In the genomic region with DNA sequence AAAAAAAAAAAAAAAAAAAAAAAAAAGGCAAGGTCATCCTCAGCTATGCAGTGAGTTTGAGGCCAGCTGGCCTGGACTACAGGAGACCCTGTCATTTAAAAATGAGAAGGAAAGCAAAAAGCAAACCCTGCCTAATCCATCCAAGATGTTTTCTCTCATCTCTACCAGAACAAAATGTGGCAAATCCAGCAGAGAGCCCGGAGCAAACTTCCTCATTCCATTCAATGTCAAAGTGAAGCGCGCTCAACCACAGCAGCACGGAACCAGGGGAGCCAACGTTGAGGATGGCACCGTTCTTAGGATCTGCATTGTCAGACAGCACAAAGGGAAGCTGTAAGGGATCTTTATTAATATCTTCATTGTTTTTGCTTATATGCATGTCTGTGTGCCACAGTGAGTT, we compare ENCODE assay signal across 31 mouse cellular contexts. TPM values are rescaled to one million over a fixed set of nuclear protein-coding genes. Genes with fewer than 3 reads are reported as not detected.
A peak's percentile ranks its signal among the peaks of the same experiment; 100 is the strongest.
DNase-seq lines count a peak whose midpoint lies in the region; ATAC-seq and TF ChIP-seq lines count a peak whose summit lies in the region.
"Had no signal": no experiment of that assay in that cellular context is flagged by ENCODE, and none has a peak within 500 bp of the region (broad histone marks: within the 10 kb centered on the region; RNA-seq: fewer than 3 reads in every experiment).

No protein-coding gene starts in this region.

- no peak for TF ChIP-seq EP300 in lung, postnatal 0 days (IDR thresholded peaks at IDR 0.05)

- no peak for ATAC-seq in lung, postnatal 0 days
- peak; percentile 44; the same call in 1 of the 2 replicates for ATAC-seq in embryonic facial prominence, embryonic 14.5 days (ENCODE audit: low read depth)
- ATAC-seq: activated CD4-positive, CD25-positive, alpha-beta regulatory T cell, adult 4 months; forebrain, embryonic 15.5 days; hindbrain, embryonic 16.5 days; midbrain, embryonic 13.5 days had no signal

- TF ChIP-seq POLR2A in kidney, adult 2 months (IDR thresholded peaks at IDR 0.05; ENCODE audit: low read depth, low read length) = no peak

- peaks cover 16% of the 10 kb centered on the region; the same call in 1 of the 2 replicates for H3K4me1 ChIP-seq in kidney, adult 2 months (ENCODE audit: control insufficient read depth, insufficient read depth, low read length)
- H3K4me1 ChIP-seq in lung, postnatal 0 days (ENCODE audit: insufficient read depth, low read depth, low read length) = no peaks in the 10 kb centered on the region
- no peaks in the 10 kb centered on the region for H3K4me1 ChIP-seq in embryonic facial prominence, embryonic 14.5 days (ENCODE audit: control insufficient read depth, insufficient read depth, low read length)
- H3K4me1 ChIP-seq: forebrain, embryonic 15.5 days; limb, embryonic 10.5 days; liver, embryonic 13.5 days; midbrain, embryonic 13.5 days; neural tube, embryonic 15.5 days had no signal

- WGBS in kidney, adult 2 months = 50% methylated on average over 6 of the region's 6 CpGs
- 57% methylated on average over 6 of the region's 6 CpGs for WGBS in lung, postnatal 0 days
- 43% methylated on average over 6 of the region's 6 CpGs for WGBS in embryonic facial prominence, embryonic 14.5 days

- no peaks in the 10 kb centered on the region for H3K9me3 ChIP-seq in lung, postnatal 0 days (ENCODE audit: low read length)
- H3K9me3 ChIP-seq in embryonic facial prominence, embryonic 14.5 days (ENCODE audit: control insufficient read depth, low read length) = no peaks in the 10 kb centered on the region
- H3K9me3 ChIP-seq: forebrain, embryonic 10.5 days; forebrain, embryonic 15.5 days; heart, embryonic 10.5 days; heart, embryonic 15.5 days; limb, embryonic 10.5 days; limb, embryonic 15.5 days; liver, embryonic 13.5 days; midbrain, embryonic 13.5 days; neural tube, embryonic 15.5 days had no signal

- no peak overlapping the region for H3K9ac ChIP-seq in lung, postnatal 0 days (replicated peaks; ENCODE audit: low read depth)
- no peak overlapping the region for H3K9ac ChIP-seq in embryonic facial prominence, embryonic 14.5 days (ENCODE audit: low read depth, low read length)
- H3K9ac ChIP-seq: forebrain, embryonic 15.5 days; heart, embryonic 15.5 days; limb, embryonic 15.5 days; liver, embryonic 13.5 days; midbrain, embryonic 13.5 days; neural tube, embryonic 15.5 days had no signal

- no peak overlapping the region for H3K4me2 ChIP-seq in lung, postnatal 0 days (replicated peaks; ENCODE audit: low read depth, low read length)
- no peak overlapping the region for H3K4me2 ChIP-seq in embryonic facial prominence, embryonic 14.5 days (ENCODE audit: low read depth, low read length)
- H3K4me2 ChIP-seq: forebrain, embryonic 15.5 days; heart, embryonic 15.5 days; limb, embryonic 15.5 days; liver, embryonic 13.5 days; midbrain, embryonic 13.5 days; neural tube, embryonic 15.5 days had no signal

- H3K4me3 ChIP-seq in kidney, adult 2 months (ENCODE audit: insufficient read depth, low read depth, low read length) = no peak overlapping the region
- no peak overlapping the region for H3K4me3 ChIP-seq in lung, postnatal 0 days (ENCODE audit: low read depth, low read length)
- no peak overlapping the region for H3K4me3 ChIP-seq in embryonic facial prominence, embryonic 14.5 days (ENCODE audit: low read depth, low read length)
- H3K4me3 ChIP-seq: forebrain, embryonic 10.5 days; forebrain, embryonic 15.5 days; heart, embryonic 10.5 days; heart, embryonic 15.5 days; limb, embryonic 10.5 days; limb, embryonic 15.5 days; liver, embryonic 13.5 days; midbrain, embryonic 13.5 days; neural tube, embryonic 15.5 days had no signal

- peak overlapping the region; percentile 29; the same call in 1 of the 2 replicates for H3K27ac ChIP-seq in kidney, adult 2 months (ENCODE audit: insufficient read depth, low read depth, low read length)
- H3K27ac ChIP-seq in lung, postnatal 0 days (ENCODE audit: low read length) = no peak overlapping the region
- H3K27ac ChIP-seq in embryonic facial prominence, embryonic 14.5 days (replicated peaks; ENCODE audit: low read depth, low read length) = no peak overlapping the region
- H3K27ac ChIP-seq: forebrain, embryonic 10.5 days; forebrain, embryonic 15.5 days; heart, embryonic 10.5 days; heart, embryonic 15.5 days; limb, embryonic 10.5 days; limb, embryonic 15.5 days; liver, embryonic 13.5 days; macrophage; midbrain, embryonic 13.5 days; neural tube, embryonic 15.5 days had no signal

- no peaks in the 10 kb centered on the region for H3K36me3 ChIP-seq in kidney, adult 2 months (ENCODE audit: control insufficient read depth, insufficient read depth, low read length)
- H3K36me3 ChIP-seq in lung, postnatal 0 days (ENCODE audit: insufficient read depth, low read length) = no peaks in the 10 kb centered on the region
- no peaks in the 10 kb centered on the region for H3K36me3 ChIP-seq in embryonic facial prominence, embryonic 14.5 days (ENCODE audit: control insufficient read depth, insufficient read depth, low read length)
- H3K36me3 ChIP-seq: forebrain, embryonic 10.5 days; forebrain, embryonic 15.5 days; heart, embryonic 10.5 days; heart, embryonic 15.5 days; limb, embryonic 10.5 days; limb, embryonic 15.5 days; liver, embryonic 13.5 days; midbrain, embryonic 13.5 days; neural tube, embryonic 15.5 days had no signal

- no peak for TF ChIP-seq CTCF in kidney, adult 2 months (conservative IDR thresholded peaks at IDR 0.05; ENCODE audit: insufficient read depth, insufficient read length, low read depth, low read length)
- TF ChIP-seq CTCF in lung, postnatal 0 days (IDR thresholded peaks at IDR 0.05) = no peak

- H3K27me3 ChIP-seq in kidney, adult 2 months (replicated peaks; ENCODE audit: control insufficient read depth, insufficient read depth, low read length) = no peaks in the 10 kb centered on the region
- H3K27me3 ChIP-seq in lung, postnatal 0 days (replicated peaks; ENCODE audit: insufficient read depth, low read length) = no peaks in the 10 kb centered on the region
- H3K27me3 ChIP-seq in embryonic facial prominence, embryonic 14.5 days (replicated peaks; ENCODE audit: control insufficient read depth, insufficient read depth, low read length) = no peaks in the 10 kb centered on the region
- H3K27me3 ChIP-seq: forebrain, embryonic 15.5 days; heart, embryonic 15.5 days; limb, embryonic 15.5 days; liver, embryonic 13.5 days; midbrain, embryonic 13.5 days; neural tube, embryonic 15.5 days had no signal

- DNase-seq in kidney, adult 2 months = peak; percentile 51
- no peak for DNase-seq in kidney, adult 18-20 months
- peak; percentile 27 for DNase-seq in lung, postnatal 0 days (ENCODE audit: low spot score)
- DNase-seq in lung, adult 18-20 months = no peak
- peak; percentile 14 for DNase-seq in NIH3T3 (ENCODE audit: low read depth)
- DNase-seq in embryonic facial prominence, embryonic 14.5 days (ENCODE audit: low spot score) = peak; percentile 50
- DNase-seq: adrenal gland, postnatal 14 days; B cell, adult 2 months; cerebellum, adult 11-12 months; cerebellum, adult 9-11 months; gastrocnemius, postnatal 25 days; heart, adult 11 months; kidney, adult 8-10 months; layer of hippocampus, postnatal 36 days; liver, embryonic 13.5 days; lung, adult 2 months; retina, postnatal 1 day; right cerebral cortex, postnatal 14 days; thymus, adult 2 months; thymus, postnatal 36 days had no signal

RNA-seq across cellular contexts. Expression of a gene that starts 22.8 kb away (rescaled TPM):
- polyA plus RNA-seq in kidney, adult 2 months (2012; rRNA removed) = 6.9 and 7.7 TPM in 2 replicates
- 46.1 and 47.5 TPM in 2 replicates for polyA plus RNA-seq in lung, postnatal 0 days (2015; fragmentation: Nextera tagmentation; extraction: Ambion mirVana)
- 31.3 and 32.0 TPM in 2 replicates for polyA plus RNA-seq in embryonic facial prominence, embryonic 14.5 days (2014; fragmentation: Nextera tagmentation; extraction: Ambion mirVana)

Comparison
In these comparisons a context has a peak if more than half of its experiments do, and no peak if none do; other contexts are left out.
1. DNase-seq: peak in kidney, adult 2 months (single experiment), lung, postnatal 0 days (single experiment), NIH3T3 (single experiment) and embryonic facial prominence, embryonic 14.5 days (single experiment); none in kidney, adult 18-20 months (single experiment) and lung, adult 18-20 months (0 of 2).